Mouse (Mus musculus) liver, embryonic 14.5 days (tissue): ENCODE measurements at regions not wholly inside any gene's neighbourhood (a gene's known extent, or its start where the extent isn't known, plus 50 kb on each side); places are given as distances from the start of the nearest gene placed in this dataset.

Experiments used
- ATAC-seq: fragments of 200-750 bp; cut with Nextera tagmentation; 2 replicates; pipeline ENCODE4 v1.8.0; 2017; ENCODE audit warnings: moderate number of reproducible peaks, mild to moderate bottlenecking, moderate library complexity; ENCODE audit not compliant: insufficient read depth
- DNase-seq, 3 experiments: peaks; one replicate each; pipeline ENCODE4 v3.0.0-alpha.2; 2012 to 2013; ENCODE audit warnings: low read depth in 3 of 3, low spot score in 3 of 3
- H3K27ac ChIP-seq: fragments of 300-500 bp; sonication (generic); 2 replicates; pipeline ENCODE4 v1.5.1; 2014; ENCODE audit warnings: moderate library complexity, mild to moderate bottlenecking, control low read depth, inconsistent platforms
- H3K27me3 ChIP-seq: fragments of 300-500 bp; sonication (generic); 2 replicates; pipeline ENCODE4 v1.6.1; 2014; ENCODE audit warnings: mild to moderate bottlenecking, low read length, moderate library complexity; ENCODE audit not compliant: control insufficient read depth, insufficient read depth
- H3K36me3 ChIP-seq: fragments of 300-500 bp; sonication (generic); replicated peaks from 2 replicates; pipeline ENCODE4 v1.6.1; 2014; ENCODE audit warnings: low read depth; ENCODE audit not compliant: control insufficient read depth, insufficient read depth
- H3K4me1 ChIP-seq, 2 experiments: fragments of 200-500 bp in 1 of 2; fragments of 300-500 bp in 1 of 2; sonication (generic) in 1 of 2; replicated peaks; 2 replicates each; pipeline ENCODE4 v1.6.1; 2012 to 2014; ENCODE audit warnings: antibody characterized with exemption in 1 of 2, inconsistent platforms in 1 of 2, low read length in 1 of 2; ENCODE audit not compliant: control insufficient read depth in 2 of 2, insufficient read depth in 2 of 2
- H3K4me2 ChIP-seq: fragments of 300-500 bp; sonication (generic); 2 replicates; pipeline ENCODE4 v1.6.1; 2014; ENCODE audit warnings: low read depth, mild to moderate bottlenecking, control low read depth, moderate library complexity
- H3K4me3 ChIP-seq, 2 experiments: fragments of 200-500 bp in 1 of 2; fragments of 300-500 bp in 1 of 2; sonication (generic) in 1 of 2; 2 replicates each; pipeline ENCODE4 v1.5.1; 2012 to 2014; ENCODE audit warnings: low read depth in 2 of 2, low read length in 2 of 2, mild to moderate bottlenecking in 2 of 2, control low read depth in 1 of 2, inconsistent platforms in 1 of 2, moderate library complexity in 1 of 2; ENCODE audit not compliant: insufficient read depth in 1 of 2
- H3K9ac ChIP-seq: fragments of 300-500 bp; sonication (generic); replicated peaks from 2 replicates; pipeline ENCODE4 v1.6.1; 2014; ENCODE audit warnings: mild to moderate bottlenecking, control low read depth, moderate library complexity
- H3K9me3 ChIP-seq: fragments of 300-500 bp; sonication (generic); 2 replicates; pipeline ENCODE4 v1.6.1; 2016; ENCODE audit warnings: low read length, mixed read lengths; ENCODE audit not compliant: control insufficient read depth
- CTCF ChIP-seq: IDR thresholded peaks from 2 replicates; pipeline ENCODE4 v1.5.1; 2016; ENCODE audit warnings: antibody characterized with exemption, low read depth, control low read depth
- EP300 ChIP-seq: IDR thresholded peaks from 2 replicates; pipeline ENCODE4 v1.6.1; 2016; ENCODE audit warnings: antibody characterized with exemption, low read depth
- WGBS: fragments of 180-500 bp; shearing (Covaris S2); extraction: QIAGEN DNeasy Blood & Tissue Kit; methylation state at CpG from one replicate; pipeline ENCODE4 v1.1.7; 2014; ENCODE audit not compliant: insufficient replicate concordance; 5-methylcytosine and 5-hydroxymethylcytosine counted together

- DNase-seq (no peak), ATAC-seq (no peak)
- H3K9ac ChIP-seq = no peak overlapping the region
- TF ChIP-seq CTCF (no peak), EP300 (no peak)
- H3K4me3 ChIP-seq = no peak overlapping the region
- no peaks in the 10 kb centered on the region for H3K27me3 ChIP-seq
- no peaks in the 10 kb centered on the region for H3K9me3 ChIP-seq
- H3K27ac ChIP-seq = no peak overlapping the region
- H3K4me2 ChIP-seq = no peak overlapping the region
- H3K36me3 ChIP-seq = no peaks in the 10 kb centered on the region
- no peaks in the 10 kb centered on the region for H3K4me1 ChIP-seq
- 36% methylated on average over 4 of the region's 4 CpGs for WGBS
These were observed 769.0 kb downstream of the Ryr2 start for GRCm38 (mm10) chr13:11337610-11338296.

DNA sequence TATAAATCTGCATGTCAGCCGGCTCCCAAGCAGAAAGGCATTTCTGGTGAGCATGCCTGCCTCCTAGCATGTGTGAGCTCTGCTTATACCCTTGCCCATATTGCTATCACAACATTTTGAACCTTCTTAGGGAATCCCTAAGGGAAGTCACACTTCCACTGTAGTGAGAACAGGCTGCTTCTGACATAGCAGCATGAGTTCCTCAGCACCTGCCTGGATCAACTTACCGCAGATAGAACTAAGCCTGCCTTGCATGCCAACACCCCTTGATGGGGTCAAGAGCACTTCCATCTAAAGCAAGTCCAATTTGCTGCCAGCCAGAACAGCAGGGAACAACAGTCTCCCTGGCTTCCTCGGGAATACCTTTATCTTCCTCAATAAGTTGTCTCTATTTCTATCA lies 769.8 kb downstream of the Ryr2 start:
- Histone ChIP-seq H3K27me3 (no peaks in the 10 kb centered on the region), H3K9me3 (no peaks in the 10 kb centered on the region), H3K4me2 (no peak overlapping the region), H3K4me3 (no peak overlapping the region), H3K27ac (no peak overlapping the region), H3K9ac (no peak overlapping the region), H3K36me3 (no peaks in the 10 kb centered on the region), H3K4me1 (no peaks in the 10 kb centered on the region)
- 53% methylated on average over 3 of the region's 3 CpGs for WGBS
- no peak for TF ChIP-seq EP300
- TF ChIP-seq CTCF = no peak
- ATAC-seq (no peak), DNase-seq (no peak)

- Histone ChIP-seq H3K4me1 (no peaks in the 10 kb centered on the region), H3K9me3 (no peaks in the 10 kb centered on the region), H3K27me3 (no peaks in the 10 kb centered on the region), H3K9ac (no peak overlapping the region), H3K4me2 (no peak overlapping the region), H3K4me3 (no peak overlapping the region), H3K36me3 (no peaks in the 10 kb centered on the region), H3K27ac (no peak overlapping the region)
- ATAC-seq (no peak), DNase-seq (no peak)
- WGBS = 68% methylated on average over 4 of the region's 4 CpGs
- TF ChIP-seq CTCF (no peak), EP300 (no peak)
These were observed 774.8 kb downstream of the Ryr2 start for GRCm38 (mm10) chr13:11331991-11332390.

- Histone ChIP-seq H3K4me3 (no peak overlapping the region), H3K36me3 (no peaks in the 10 kb centered on the region), H3K4me2 (no peak overlapping the region), H3K4me1 (no peaks in the 10 kb centered on the region), H3K27ac (no peak overlapping the region), H3K9me3 (no peaks in the 10 kb centered on the region), H3K27me3 (no peaks in the 10 kb centered on the region), H3K9ac (no peak overlapping the region)
- WGBS = 41% methylated on average over 2 of the region's 2 CpGs
- DNase-seq = no peak
- ATAC-seq = no peak
- TF ChIP-seq CTCF (no peak), EP300 (no peak)
These were observed 798.0 kb downstream of the Ryr2 start for GRCm38 (mm10) chr13:11308716-11309115.

- Histone ChIP-seq H3K9me3 (no peaks in the 10 kb centered on the region), H3K4me2 (no peak overlapping the region), H3K27ac (no peak overlapping the region), H3K4me1 (no peaks in the 10 kb centered on the region), H3K27me3 (no peaks in the 10 kb centered on the region), H3K36me3 (no peaks in the 10 kb centered on the region), H3K4me3 (no peak overlapping the region), H3K9ac (no peak overlapping the region)
- DNase-seq (no peak), ATAC-seq (no peak)
- TF ChIP-seq CTCF = no peak
- TF ChIP-seq EP300 = no peak
- WGBS = 61% methylated on average over 2 of the region's 2 CpGs
These were observed 811.3 kb downstream of the Ryr2 start for GRCm38 (mm10) chr13:11295493-11295892.
